Mouse (Mus musculus): ENCODE measurements around the gene Elavl1. TPM values are rescaled to one million over a fixed set of nuclear protein-coding genes. Genes with fewer than 3 reads are reported as not detected.

Elavl1 gene
- polyA plus RNA-seq, 1 experiment: 21.7 TPM

GRCm38 (mm10) chr8:4245061-4245460, 80.2 kb downstream of the Elavl1 start:
- Histone ChIP-seq H3K4me1 (ENCODE audit: control insufficient read depth, insufficient read depth, low read length) (no peaks in the 10 kb centered on the region; the same call in 1 of the 2 replicates), H3K4me3 (replicated peaks; ENCODE audit: control insufficient read depth, low read depth, low read length) (no peak overlapping the region), H3K27ac (ENCODE audit: control insufficient read depth, insufficient read depth, low read depth, low read length, poor library complexity) (no peak overlapping the region)
- 94% methylated on average over 5 of the region's 5 CpGs for WGBS
- TF ChIP-seq CTCF (IDR thresholded peaks at IDR 0.05; ENCODE audit: control insufficient read depth, insufficient read depth, low read length) (no peak), POLR2A (IDR thresholded peaks at IDR 0.05; ENCODE audit: borderline replicate concordance, control insufficient read depth, low read depth, low read length) (no peak)

GRCm38 (mm10) chr8:4239193-4239890, 85.9 kb downstream of the Elavl1 start:
- H3K27ac ChIP-seq (ENCODE audit: control insufficient read depth, insufficient read depth, low read depth, low read length, poor library complexity): peak overlapping the region; percentile 91
- TF ChIP-seq CTCF (IDR thresholded peaks at IDR 0.05; ENCODE audit: control insufficient read depth, insufficient read depth, low read length) (no peak), POLR2A (IDR thresholded peaks at IDR 0.05; ENCODE audit: borderline replicate concordance, control insufficient read depth, low read depth, low read length) (no peak)
- WGBS: 4% methylated on average over 19 of the region's 19 CpGs

GRCm38 (mm10) chr8:4238434-4239192, 86.6 kb downstream of the Elavl1 start, which contains the start of the genes Map2k7 and Gm49320:
Gene Map2k7 (plus strand): TSS chr8:4238740.
Gene Gm49320 (plus strand): TSS chr8:4238865.
- WGBS: under 1% methylated on average over 71 of the region's 71 CpGs
- Histone ChIP-seq H3K4me1 (ENCODE audit: control insufficient read depth, insufficient read depth, low read length) (peaks cover 4% of the 10 kb centered on the region; the same call in 1 of the 2 replicates), H3K4me3 (replicated peaks; ENCODE audit: control insufficient read depth, low read depth, low read length) (peak within 1 kb of the TSS; percentile 98), H3K27ac (ENCODE audit: control insufficient read depth, insufficient read depth, low read depth, low read length, poor library complexity) (peak within 1 kb of the TSS; percentile 91)
- TF ChIP-seq POLR2A (IDR thresholded peaks at IDR 0.05; ENCODE audit: borderline replicate concordance, control insufficient read depth, low read depth, low read length): peak; percentile 72; the same call in 1 of the 2 replicates
- peak; percentile 19; the same call in 1 of the 2 replicates for TF ChIP-seq CTCF (IDR thresholded peaks at IDR 0.05; ENCODE audit: control insufficient read depth, insufficient read depth, low read length)

More at GRCm38 (mm10) chr8:4239193-4239890, 85.9 kb downstream of the Elavl1 start:
- Histone ChIP-seq H3K4me1 (ENCODE audit: control insufficient read depth, insufficient read depth, low read length) (peaks cover 4% of the 10 kb centered on the region; the same call in 1 of the 2 replicates), H3K4me3 (replicated peaks; ENCODE audit: control insufficient read depth, low read depth, low read length) (peak overlapping the region; percentile 98)

- Histone ChIP-seq H3K4me1 (ENCODE audit: control insufficient read depth, insufficient read depth, low read length) (peaks cover 4% of the 10 kb centered on the region; the same call in 1 of the 2 replicates), H3K4me3 (replicated peaks; ENCODE audit: control insufficient read depth, low read depth, low read length) (peak overlapping the region; percentile 98), H3K27ac (ENCODE audit: control insufficient read depth, insufficient read depth, low read depth, low read length, poor library complexity) (peak overlapping the region; percentile 70)
- no peak for TF ChIP-seq POLR2A (IDR thresholded peaks at IDR 0.05; ENCODE audit: borderline replicate concordance, control insufficient read depth, low read depth, low read length)
- TF ChIP-seq CTCF (IDR thresholded peaks at IDR 0.05; ENCODE audit: control insufficient read depth, insufficient read depth, low read length): no peak
- 17% methylated on average over 15 of the region's 15 CpGs for WGBS
Observed at GRCm38 (mm10) chr8:4237814-4238433, 87.3 kb downstream of the Elavl1 start.

Other genes starting within 250 kb of the Elavl1 start
- gene Cd209f, start 219.6 kb downstream of the Elavl1 start, polyA plus RNA-seq (2011; ENCODE audit: insufficient read depth, insufficient read length, low replicate concordance, missing spikeins): 6.1 and 12.5 TPM in 2 replicates
- 1.4 TPM in 1 of 2 replicates, not detected in the other for gene Cd209g, start 191.3 kb downstream of the Elavl1 start, polyA plus RNA-seq (2011; ENCODE audit: insufficient read depth, insufficient read length, low replicate concordance, missing spikeins)
- 8.7 and 8.8 TPM in 2 replicates for gene Evi5l, start 158.8 kb downstream of the Elavl1 start, polyA plus RNA-seq (2011; ENCODE audit: insufficient read depth, insufficient read length, low replicate concordance, missing spikeins)
- not detected in 2 replicates for gene Prr36, start 108.0 kb downstream of the Elavl1 start, polyA plus RNA-seq (2011; ENCODE audit: insufficient read depth, insufficient read length, low replicate concordance, missing spikeins)
- gene Lrrc8e, start 98.6 kb downstream of the Elavl1 start, polyA plus RNA-seq (2011; ENCODE audit: insufficient read depth, insufficient read length, low replicate concordance, missing spikeins): not detected in 2 replicates
- 88.3 and 112 TPM in 2 replicates for gene Map2k7, start 86.7 kb downstream of the Elavl1 start, polyA plus RNA-seq (2011; ENCODE audit: insufficient read depth, insufficient read length, low replicate concordance, missing spikeins)
- 1.3 TPM in 1 of 2 replicates, not detected in the other for gene Gm49320, start 86.5 kb downstream of the Elavl1 start, polyA plus RNA-seq (2011; ENCODE audit: insufficient read depth, insufficient read length, low replicate concordance, missing spikeins)
- gene Tgfbr3l, start 77.2 kb downstream of the Elavl1 start, polyA plus RNA-seq (2011; ENCODE audit: insufficient read depth, insufficient read length, low replicate concordance, missing spikeins): 12.4 and 16.3 TPM in 2 replicates
- 6.0 and 14.2 TPM in 2 replicates for gene Snapc2, start 72.3 kb downstream of the Elavl1 start, polyA plus RNA-seq (2011; ENCODE audit: insufficient read depth, insufficient read length, low replicate concordance, missing spikeins)
- gene Ctxn1, start 66.1 kb downstream of the Elavl1 start, polyA plus RNA-seq (2011; ENCODE audit: insufficient read depth, insufficient read length, low replicate concordance, missing spikeins): 3.8 TPM in 1 of 2 replicates, not detected in the other
- gene Timm44, start 49.5 kb downstream of the Elavl1 start, polyA plus RNA-seq (2011; ENCODE audit: insufficient read depth, insufficient read length, low replicate concordance, missing spikeins): 46.5 and 48.3 TPM in 2 replicates
- 8.7 and 17.5 TPM in 2 replicates for gene Ccl25, start 203 bp downstream of the Elavl1 start, polyA plus RNA-seq (2011; ENCODE audit: insufficient read depth, insufficient read length, low replicate concordance, missing spikeins)
- gene Cers4, start 167.6 kb upstream of the Elavl1 start, polyA plus RNA-seq (2011; ENCODE audit: insufficient read depth, insufficient read length, low replicate concordance, missing spikeins): 3.0 and 8.1 TPM in 2 replicates

Measured in bone marrow, adult 2 months (tissue).